Mouse (Mus musculus) bone marrow macrophage, adult 2 months (primary cell): Measurements from ENCODE around the gene Syndig1.

Experiments
- CTCF ChIP-seq: IDR thresholded peaks from 2 replicates; pipeline ENCODE4 v1.5.1; 2012; ENCODE audit warnings: low read depth, mild to moderate bottlenecking, low read length, moderate library complexity
- POLR2A ChIP-seq: IDR thresholded peaks from 2 replicates; pipeline ENCODE4 v1.6.1; 2012; ENCODE audit warnings: mild to moderate bottlenecking, low read depth, low read length, borderline replicate concordance

GRCm38 (mm10) chr2:149932095-149932494 lies 103.1 kb downstream of the Syndig1 start:
- TF ChIP-seq POLR2A (no peak), CTCF (no peak)
